Mouse (Mus musculus) liver, embryonic 15.5 days (tissue): Measurements from ENCODE around the gene Ier3. TPM values are rescaled to one million over a fixed set of nuclear protein-coding genes. Genes with fewer than 3 reads are reported as not detected.

Experiments used
- ATAC-seq: fragments of 200-750 bp; cut with Nextera tagmentation; 2 replicates; pipeline ENCODE4 v1.8.0; 2017; ENCODE audit warnings: moderate number of reproducible peaks, mild to moderate bottlenecking, moderate library complexity; ENCODE audit not compliant: insufficient read depth
- H3K27ac ChIP-seq: fragments of 300-500 bp; sonication (generic); replicated peaks from 2 replicates; pipeline ENCODE4 v1.5.1; 2015; ENCODE audit warnings: mild to moderate bottlenecking, inconsistent platforms
- H3K27me3 ChIP-seq: fragments of 300-500 bp; sonication (generic); 2 replicates; pipeline ENCODE4 v1.6.1; 2015; ENCODE audit warnings: mild to moderate bottlenecking, inconsistent platforms
- H3K36me3 ChIP-seq: fragments of 300-500 bp; sonication (generic); replicated peaks from 2 replicates; pipeline ENCODE4 v1.6.1; 2015; ENCODE audit warnings: moderate library complexity, mild to moderate bottlenecking, inconsistent platforms
- H3K4me1 ChIP-seq: fragments of 300-500 bp; sonication (generic); replicated peaks from 2 replicates; pipeline ENCODE4 v1.6.1; 2015; ENCODE audit warnings: inconsistent platforms
- H3K4me2 ChIP-seq: fragments of 300-500 bp; sonication (generic); 2 replicates; pipeline ENCODE4 v1.6.1; 2015; ENCODE audit warnings: moderate library complexity, mild to moderate bottlenecking, inconsistent platforms
- H3K4me3 ChIP-seq: fragments of 300-500 bp; sonication (generic); replicated peaks from 2 replicates; pipeline ENCODE4 v1.5.1; 2015; ENCODE audit warnings: mild to moderate bottlenecking, inconsistent platforms
- H3K9ac ChIP-seq: fragments of 300-500 bp; sonication (generic); 2 replicates; pipeline ENCODE4 v1.6.1; 2015; ENCODE audit warnings: moderate library complexity, mild to moderate bottlenecking, inconsistent platforms
- H3K9me3 ChIP-seq: fragments of 300-500 bp; sonication (generic); replicated peaks from 2 replicates; pipeline ENCODE4 v1.6.1; 2016; ENCODE audit warnings: inconsistent platforms
- WGBS: fragments of 180-500 bp; shearing (Covaris S2); methylation state at CpG from one replicate; pipeline ENCODE4 v1.1.7; 2015; ENCODE audit warnings: mixed read lengths; ENCODE audit not compliant: insufficient replicate concordance; 5-methylcytosine and 5-hydroxymethylcytosine counted together
- polyA plus RNA-seq: library from polyadenylated mRNA; unstranded; fragments of >200 nt; fragmentation: Nextera tagmentation; extraction: Ambion mirVana; gene quantifications from 2 replicates; pipeline ENCODE4 v1.2.1, GENCODE M21; 2015

Ier3 gene
- polyA plus RNA-seq, 1 experiment from 2014 or later, result 22.9 TPM

GRCm38 (mm10) chr17:35822964-35823937 is 1.8 kb downstream of the Ier3 start, which contains the start of gene Flot1:
Gene Flot1 (plus strand): TSS chr17:35823230.
- peak; percentile 75 for ATAC-seq
- H3K4me1 ChIP-seq, result peaks cover 72% of the 10 kb centered on the region
- under 1% methylated on average over 46 of the region's 47 CpGs for WGBS

GRCm38 (mm10) chr17:35824402-35824801 is 2.9 kb downstream of the Ier3 start:
- H3K4me1 ChIP-seq, result peaks cover 77% of the 10 kb centered on the region
- H3K4me3 ChIP-seq, result peak overlapping the region; percentile 86
- H3K4me2 ChIP-seq, result peak overlapping the region; percentile 98
- no peaks in the 10 kb centered on the region for H3K27me3 ChIP-seq
- no peaks in the 10 kb centered on the region for H3K9me3 ChIP-seq
- no peak for ATAC-seq
- H3K27ac ChIP-seq, result peak overlapping the region; percentile 95
- H3K9ac ChIP-seq, result peak overlapping the region; percentile 82
- WGBS, result 59% methylated on average over 7 of the region's 7 CpGs
- peaks cover 45% of the 10 kb centered on the region for H3K36me3 ChIP-seq

More at GRCm38 (mm10) chr17:35822964-35823937, 1.8 kb downstream of the Ier3 start, which contains the start of gene Flot1:
- no peaks in the 10 kb centered on the region for H3K27me3 ChIP-seq
- H3K27ac ChIP-seq, result peak within 1 kb of the TSS; percentile 95
- H3K9me3 ChIP-seq, result no peaks in the 10 kb centered on the region
- H3K4me3 ChIP-seq, result peak within 1 kb of the TSS; percentile 86
- H3K36me3 ChIP-seq, result peaks cover 35% of the 10 kb centered on the region
- H3K9ac ChIP-seq, result peak within 1 kb of the TSS; percentile 82
- peak within 1 kb of the TSS; percentile 98 for H3K4me2 ChIP-seq

GRCm38 (mm10) chr17:35825109-35825850 is 3.8 kb downstream of the Ier3 start:
- H3K27me3 ChIP-seq, result no peaks in the 10 kb centered on the region
- peaks cover 77% of the 10 kb centered on the region for H3K4me1 ChIP-seq
- peak overlapping the region; percentile 95 for H3K27ac ChIP-seq
- H3K9me3 ChIP-seq, result no peaks in the 10 kb centered on the region
- H3K36me3 ChIP-seq, result peaks cover 51% of the 10 kb centered on the region
- H3K4me2 ChIP-seq, result peak overlapping the region; percentile 98
- WGBS, result 71% methylated on average over 13 of the region's 13 CpGs
- ATAC-seq, result no peak
- H3K4me3 ChIP-seq, result no peak overlapping the region; the same call in 1 of the 2 replicates
- H3K9ac ChIP-seq, result no peak overlapping the region

- Histone ChIP-seq H3K36me3 (peaks cover 89% of the 10 kb centered on the region), H3K9ac (peak overlapping the region; percentile 33), H3K27ac (peak overlapping the region; percentile 41), H3K9me3 (no peaks in the 10 kb centered on the region), H3K27me3 (no peaks in the 10 kb centered on the region), H3K4me2 (peak overlapping the region; percentile 55), H3K4me3 (0 out of 2 replicates have a peak overlapping the region, but pooled peaks have one; percentile 14), H3K4me1 (peaks cover 69% of the 10 kb centered on the region)
- WGBS, result 3% methylated on average over 21 of the region's 21 CpGs
- ATAC-seq, result peak; percentile 56
Observed at GRCm38 (mm10) chr17:35829737-35830136, 8.3 kb downstream of the Ier3 start.

- Histone ChIP-seq H3K4me2 (no peak overlapping the region), H3K9me3 (no peaks in the 10 kb centered on the region), H3K27me3 (no peaks in the 10 kb centered on the region), H3K4me1 (peaks cover 73% of the 10 kb centered on the region), H3K9ac (no peak overlapping the region), H3K36me3 (peaks cover 83% of the 10 kb centered on the region), H3K27ac (peak overlapping the region; percentile 53), H3K4me3 (no peak overlapping the region)
- no peak for ATAC-seq
- 67% methylated on average over 8 of the region's 8 CpGs for WGBS
Observed at GRCm38 (mm10) chr17:35832400-35833238, 11.1 kb downstream of the Ier3 start.

- WGBS, result 20% methylated on average over 5 of the region's 5 CpGs
- peak overlapping the region; percentile 53 for H3K27ac ChIP-seq
Observed at GRCm38 (mm10) chr17:35833239-35833751, 11.8 kb downstream of the Ier3 start.

GRCm38 (mm10) chr17:35833894-35834293 is 12.4 kb downstream of the Ier3 start:
- Histone ChIP-seq H3K36me3 (peaks cover 76% of the 10 kb centered on the region), H3K9me3 (no peaks in the 10 kb centered on the region), H3K9ac (no peak overlapping the region), H3K27me3 (no peaks in the 10 kb centered on the region), H3K4me3 (0 out of 2 replicates have a peak overlapping the region, but pooled peaks have one; percentile 5), H3K27ac (0 out of 2 replicates have a peak overlapping the region, but pooled peaks have one; percentile 43), H3K4me1 (peaks cover 74% of the 10 kb centered on the region), H3K4me2 (peak overlapping the region; percentile 0; the same call in 1 of the 2 replicates)
- ATAC-seq, result no peak
- WGBS, result 55% methylated on average over 5 of the region's 5 CpGs

More at GRCm38 (mm10) chr17:35833239-35833751, 11.8 kb downstream of the Ier3 start:
- Histone ChIP-seq H3K4me1 (peaks cover 73% of the 10 kb centered on the region), H3K36me3 (peaks cover 80% of the 10 kb centered on the region), H3K4me3 (no peak overlapping the region), H3K4me2 (no peak overlapping the region), H3K9ac (no peak overlapping the region), H3K27me3 (no peaks in the 10 kb centered on the region), H3K9me3 (no peaks in the 10 kb centered on the region)
- no peak for ATAC-seq

- H3K27me3 ChIP-seq, result no peaks in the 10 kb centered on the region
- no peaks in the 10 kb centered on the region for H3K9me3 ChIP-seq
- WGBS, result 71% methylated on average over 26 of the region's 26 CpGs
- no peak for ATAC-seq
- H3K27ac ChIP-seq, result peak overlapping the region; percentile 43; the same call in 1 of the 2 replicates
- peaks cover 74% of the 10 kb centered on the region for H3K4me1 ChIP-seq
- H3K36me3 ChIP-seq, result peaks cover 68% of the 10 kb centered on the region
- H3K9ac ChIP-seq, result no peak overlapping the region
- peak overlapping the region; percentile 92 for H3K4me2 ChIP-seq
- peak overlapping the region; percentile 89 for H3K4me3 ChIP-seq
Observed at GRCm38 (mm10) chr17:35834696-35835422, 13.4 kb downstream of the Ier3 start.

- peaks cover 73% of the 10 kb centered on the region for H3K4me1 ChIP-seq
- 77% methylated on average over 26 of the region's 26 CpGs for WGBS
- no peak for ATAC-seq
- H3K36me3 ChIP-seq, result peaks cover 63% of the 10 kb centered on the region
- H3K27ac ChIP-seq, result peak overlapping the region; percentile 48; the same call in 1 of the 2 replicates
- peak overlapping the region; percentile 92; the same call in 1 of the 2 replicates for H3K9ac ChIP-seq
- peak overlapping the region; percentile 89 for H3K4me3 ChIP-seq
- peak overlapping the region; percentile 92 for H3K4me2 ChIP-seq
- H3K9me3 ChIP-seq, result no peaks in the 10 kb centered on the region
- H3K27me3 ChIP-seq, result no peaks in the 10 kb centered on the region
Observed at GRCm38 (mm10) chr17:35835424-35836140, 14.1 kb downstream of the Ier3 start.
